Mouse (Mus musculus): ENCODE measurements around the gene Ctnna2.

- TF ChIP-seq CTCF (IDR thresholded peaks at IDR 0.05; ENCODE audit: extremely low read depth, insufficient read length, insufficient replicate concordance, low read depth, low read length) (no peak), POLR2A (IDR thresholded peaks at IDR 0.05; ENCODE audit: low read depth, low read length) (no peak)
Measured at GRCm38 (mm10) chr6:77511805-77512204, 467.7 kb downstream of the Ctnna2 start.

Measured in small intestine, adult 2 months (tissue).